Mouse (Mus musculus) liver, embryonic 16.5 days (tissue): ENCODE measurements around the gene C330021F23Rik. TPM values are rescaled to one million over a fixed set of nuclear protein-coding genes. Genes with fewer than 3 reads are reported as not detected.

Experiments
- ATAC-seq: fragments of 200-750 bp; cut with Nextera tagmentation; 2 replicates; pipeline ENCODE4 v1.8.0; 2017; ENCODE audit warnings: low read depth, mild to moderate bottlenecking, moderate number of reproducible peaks, moderate library complexity
- H3K27ac ChIP-seq: fragments of 300-500 bp; sonication (generic); 2 replicates; pipeline ENCODE4 v1.5.1; 2014; ENCODE audit warnings: mild to moderate bottlenecking, low read length
- H3K27me3 ChIP-seq: fragments of 300-500 bp; sonication (generic); 2 replicates; pipeline ENCODE4 v1.6.1; 2014; ENCODE audit warnings: low read depth, low read length, mixed read lengths; ENCODE audit not compliant: control insufficient read depth, insufficient read depth
- H3K36me3 ChIP-seq: fragments of 300-500 bp; sonication (generic); 2 replicates; pipeline ENCODE4 v1.6.1; 2014; ENCODE audit warnings: mild to moderate bottlenecking; ENCODE audit not compliant: control insufficient read depth, insufficient read depth
- H3K4me1 ChIP-seq: fragments of 300-500 bp; sonication (generic); 2 replicates; pipeline ENCODE4 v1.6.1; 2014; ENCODE audit warnings: low read depth, low read length, mixed read lengths; ENCODE audit not compliant: control insufficient read depth
- H3K4me2 ChIP-seq: fragments of 300-500 bp; sonication (generic); 2 replicates; pipeline ENCODE4 v1.6.1; 2014; ENCODE audit warnings: low read depth, low read length, mixed read lengths
- H3K4me3 ChIP-seq: fragments of 300-500 bp; sonication (generic); 2 replicates; pipeline ENCODE4 v1.5.1; 2014; ENCODE audit warnings: low read depth, mild to moderate bottlenecking, low read length
- H3K9ac ChIP-seq: fragments of 300-500 bp; sonication (generic); 2 replicates; pipeline ENCODE4 v1.6.1; 2014; ENCODE audit warnings: low read depth, low read length
- H3K9me3 ChIP-seq: fragments of 300-500 bp; sonication (generic); replicated peaks from 2 replicates; pipeline ENCODE4 v1.6.1; 2016; ENCODE audit warnings: low read length; ENCODE audit not compliant: control insufficient read depth
- WGBS: fragments of 180-500 bp; shearing (Covaris S2); extraction: QIAGEN DNeasy Blood & Tissue Kit; methylation state at CpG from one replicate; pipeline ENCODE4 v1.1.7; 2014; ENCODE audit not compliant: insufficient replicate concordance; 5-methylcytosine and 5-hydroxymethylcytosine counted together
- polyA plus RNA-seq: library from polyadenylated mRNA; unstranded; fragments of >200 nt; fragmentation: Nextera tagmentation; extraction: Ambion mirVana; gene quantifications from 2 replicates; pipeline ENCODE4 v1.2.1, GENCODE M21; 2015

C330021F23Rik gene
- polyA plus RNA-seq, 1 experiment from 2014 or later: 4.8 TPM

GRCm38 (mm10) chr8:3598054-3598453, 30.3 kb downstream of the C330021F23Rik start:
- no peaks in the 10 kb centered on the region for H3K4me1 ChIP-seq
- no peak overlapping the region for H3K4me2 ChIP-seq
- no peak overlapping the region for H3K27ac ChIP-seq
- no peak overlapping the region for H3K4me3 ChIP-seq
- H3K36me3 ChIP-seq: no peaks in the 10 kb centered on the region
- H3K9ac ChIP-seq: no peak overlapping the region
- no peaks in the 10 kb centered on the region for H3K27me3 ChIP-seq
- 68% methylated on average over 3 of the region's 3 CpGs for WGBS
- H3K9me3 ChIP-seq: no peaks in the 10 kb centered on the region
- ATAC-seq: no peak

GRCm38 (mm10) chr8:3599219-3599618, 31.4 kb downstream of the C330021F23Rik start:
- no peak overlapping the region for H3K4me3 ChIP-seq
- no peak overlapping the region for H3K9ac ChIP-seq
- no peak overlapping the region for H3K27ac ChIP-seq
- WGBS: 56% methylated on average over 1 of the region's 1 CpGs
- ATAC-seq: no peak
- H3K36me3 ChIP-seq: no peaks in the 10 kb centered on the region
- no peaks in the 10 kb centered on the region for H3K4me1 ChIP-seq
- no peak overlapping the region for H3K4me2 ChIP-seq
- H3K9me3 ChIP-seq: no peaks in the 10 kb centered on the region
- H3K27me3 ChIP-seq: no peaks in the 10 kb centered on the region

GRCm38 (mm10) chr8:3600401-3600800, 32.6 kb downstream of the C330021F23Rik start:
- no peak for ATAC-seq
- H3K27ac ChIP-seq: no peak overlapping the region
- H3K4me3 ChIP-seq: no peak overlapping the region
- H3K9me3 ChIP-seq: no peaks in the 10 kb centered on the region
- H3K36me3 ChIP-seq: no peaks in the 10 kb centered on the region
- WGBS: 79% methylated on average over 6 of the region's 6 CpGs
- no peaks in the 10 kb centered on the region for H3K27me3 ChIP-seq
- H3K4me1 ChIP-seq: no peaks in the 10 kb centered on the region
- no peak overlapping the region for H3K4me2 ChIP-seq
- H3K9ac ChIP-seq: no peak overlapping the region

GRCm38 (mm10) chr8:3603439-3603838, 35.6 kb downstream of the C330021F23Rik start:
- Histone ChIP-seq H3K4me1 (peaks cover 4% of the 10 kb centered on the region; the same call in 1 of the 2 replicates), H3K36me3 (no peaks in the 10 kb centered on the region), H3K27ac (no peak overlapping the region), H3K9me3 (no peaks in the 10 kb centered on the region), H3K4me3 (no peak overlapping the region), H3K9ac (no peak overlapping the region), H3K4me2 (no peak overlapping the region), H3K27me3 (no peaks in the 10 kb centered on the region)
- WGBS: 62% methylated on average over 13 of the region's 13 CpGs
- no peak for ATAC-seq

- H3K4me2 ChIP-seq: no peak overlapping the region
- ATAC-seq: peak; percentile 25; the same call in 1 of the 2 replicates
Observed at GRCm38 (mm10) chr8:3606593-3606992, 38.8 kb downstream of the C330021F23Rik start.

GRCm38 (mm10) chr8:3607822-3608221, 40.0 kb downstream of the C330021F23Rik start:
- H3K36me3 ChIP-seq: peaks cover 15% of the 10 kb centered on the region
- no peak overlapping the region for H3K4me3 ChIP-seq
- WGBS: 86% methylated on average over 7 of the region's 7 CpGs
- ATAC-seq: no peak
- H3K9ac ChIP-seq: no peak overlapping the region
- H3K9me3 ChIP-seq: no peaks in the 10 kb centered on the region
- H3K27me3 ChIP-seq: no peaks in the 10 kb centered on the region
- H3K4me2 ChIP-seq: no peak overlapping the region
- H3K27ac ChIP-seq: no peak overlapping the region
- peaks cover 4% of the 10 kb centered on the region; the same call in 1 of the 2 replicates for H3K4me1 ChIP-seq

More at GRCm38 (mm10) chr8:3606593-3606992, 38.8 kb downstream of the C330021F23Rik start:
- H3K4me3 ChIP-seq: no peak overlapping the region
- H3K27me3 ChIP-seq: no peaks in the 10 kb centered on the region
- peaks cover 9% of the 10 kb centered on the region for H3K36me3 ChIP-seq
- H3K27ac ChIP-seq: no peak overlapping the region
- WGBS: 31% methylated on average over 16 of the region's 16 CpGs
- peaks cover 4% of the 10 kb centered on the region; the same call in 1 of the 2 replicates for H3K4me1 ChIP-seq
- no peak overlapping the region for H3K9ac ChIP-seq
- H3K9me3 ChIP-seq: no peaks in the 10 kb centered on the region

- Histone ChIP-seq H3K9me3 (no peaks in the 10 kb centered on the region), H3K9ac (no peak overlapping the region), H3K36me3 (peaks cover 27% of the 10 kb centered on the region), H3K27me3 (no peaks in the 10 kb centered on the region), H3K4me3 (no peak overlapping the region), H3K4me1 (peaks cover 4% of the 10 kb centered on the region; the same call in 1 of the 2 replicates), H3K27ac (no peak overlapping the region), H3K4me2 (no peak overlapping the region)
- 76% methylated on average over 12 of the region's 12 CpGs for WGBS
- no peak for ATAC-seq
Observed at GRCm38 (mm10) chr8:3609046-3609815, 41.4 kb downstream of the C330021F23Rik start.

- H3K9me3 ChIP-seq: no peaks in the 10 kb centered on the region
- H3K27ac ChIP-seq: no peak overlapping the region
- no peak overlapping the region for H3K9ac ChIP-seq
- peaks cover 33% of the 10 kb centered on the region for H3K36me3 ChIP-seq
- no peak overlapping the region for H3K4me2 ChIP-seq
- WGBS: 85% methylated on average over 6 of the region's 6 CpGs
- no peaks in the 10 kb centered on the region for H3K27me3 ChIP-seq
- peaks cover 4% of the 10 kb centered on the region; the same call in 1 of the 2 replicates for H3K4me1 ChIP-seq
- H3K4me3 ChIP-seq: no peak overlapping the region
- ATAC-seq: no peak
Observed at GRCm38 (mm10) chr8:3609816-3610150, 42.0 kb downstream of the C330021F23Rik start.

GRCm38 (mm10) chr8:3621199-3621970, 53.6 kb downstream of the C330021F23Rik start, which contains the start of the genes Xab2 and Pet100:
Gene Xab2 (minus strand): TSS chr8:3621316.
Gene Pet100 (plus strand): TSS chr8:3621548.
- Histone ChIP-seq H3K27ac (peak within 1 kb of the TSS; percentile 47), H3K9me3 (no peaks in the 10 kb centered on the region), H3K4me2 (peak within 1 kb of the TSS; percentile 85), H3K36me3 (peaks cover 17% of the 10 kb centered on the region), H3K4me3 (peak within 1 kb of the TSS; percentile 89), H3K9ac (peak within 1 kb of the TSS; percentile 79), H3K27me3 (no peaks in the 10 kb centered on the region), H3K4me1 (peaks cover 17% of the 10 kb centered on the region)
- peak; percentile 99 for ATAC-seq
- WGBS: under 1% methylated on average over 37 of the region's 37 CpGs
